Mouse (Mus musculus) bone marrow, adult 2 months (tissue): ENCODE data around the gene Rabgap1l.

Experiments
- CTCF ChIP-seq: fragments of 200-500 bp; IDR thresholded peaks from 2 replicates; pipeline ENCODE4 v1.5.1; 2011; ENCODE audit warnings: low read length, control low read depth; ENCODE audit not compliant: control insufficient read depth, insufficient read depth
- POLR2A ChIP-seq: fragments of 200-500 bp; IDR thresholded peaks from 2 replicates; pipeline ENCODE4 v1.6.1; 2011; ENCODE audit warnings: low read depth, mild to moderate bottlenecking, control low read depth, low read length, borderline replicate concordance; ENCODE audit not compliant: control insufficient read depth

DNA sequence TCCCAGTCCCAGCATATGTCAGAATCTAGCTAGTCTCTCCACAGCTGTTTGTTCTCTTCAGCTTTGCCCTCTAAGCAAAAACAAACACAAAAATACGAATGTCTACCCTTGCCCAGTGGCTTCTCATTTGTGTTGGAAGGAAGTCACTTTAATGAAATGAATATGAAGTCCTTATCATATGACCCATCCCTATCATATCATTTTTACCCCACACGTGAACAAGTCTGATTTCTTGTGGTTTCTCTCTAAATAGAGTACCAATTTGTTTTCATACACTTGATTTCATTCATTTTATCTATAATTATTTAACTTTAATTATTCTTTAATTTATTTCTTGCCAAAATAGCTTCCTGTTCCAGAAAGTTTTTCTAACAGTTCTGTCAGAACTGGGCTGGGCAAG is 341.3 kb downstream of the Rabgap1l start:
- TF ChIP-seq POLR2A, result no peak
- no peak for TF ChIP-seq CTCF
